Mouse (Mus musculus): Measurements from ENCODE around the gene Tfrc.
"Not testable (repeated sequence)": the region's sequence is repeated elsewhere in the genome, so short reads cannot be mapped to it uniquely, and the experiment has no call there.

Gene Tfrc

DNA sequence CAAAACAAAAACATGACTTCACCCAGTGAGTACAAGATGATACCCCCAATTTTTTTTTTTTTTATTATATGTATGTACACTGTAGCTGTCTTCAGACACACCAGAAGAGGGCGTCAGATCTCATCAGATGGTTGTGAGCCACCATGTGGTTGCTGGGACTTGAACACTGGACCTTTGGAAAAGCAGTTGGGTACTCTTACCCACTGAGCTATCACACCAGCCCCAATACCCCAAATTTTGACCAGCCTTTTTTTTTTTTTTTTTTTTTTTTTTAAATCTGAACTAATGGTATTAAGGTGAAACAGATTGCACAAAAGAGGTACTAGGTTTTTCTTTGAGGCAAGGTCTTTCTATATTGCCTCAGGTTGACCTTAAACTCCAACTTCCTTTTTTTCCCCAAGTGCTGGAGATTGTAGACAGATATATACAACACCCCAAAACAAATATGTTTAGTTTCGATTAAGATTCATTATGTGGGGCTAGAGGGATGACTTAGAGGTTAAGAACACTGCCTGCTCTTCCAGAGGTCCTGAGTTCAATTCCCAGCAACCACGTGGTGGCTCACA is 4.6 kb downstream of the Tfrc start:
- DNase-seq: no peak

GRCm38 (mm10) chr16:32614047-32614446 is 5.3 kb downstream of the Tfrc start:
- no peak for DNase-seq

- no peak for DNase-seq
Measured at GRCm38 (mm10) chr16:32618946-32619345, 10.2 kb downstream of the Tfrc start.

GRCm38 (mm10) chr16:32628140-32628539 is 19.4 kb downstream of the Tfrc start:
- no peak for DNase-seq

DNA sequence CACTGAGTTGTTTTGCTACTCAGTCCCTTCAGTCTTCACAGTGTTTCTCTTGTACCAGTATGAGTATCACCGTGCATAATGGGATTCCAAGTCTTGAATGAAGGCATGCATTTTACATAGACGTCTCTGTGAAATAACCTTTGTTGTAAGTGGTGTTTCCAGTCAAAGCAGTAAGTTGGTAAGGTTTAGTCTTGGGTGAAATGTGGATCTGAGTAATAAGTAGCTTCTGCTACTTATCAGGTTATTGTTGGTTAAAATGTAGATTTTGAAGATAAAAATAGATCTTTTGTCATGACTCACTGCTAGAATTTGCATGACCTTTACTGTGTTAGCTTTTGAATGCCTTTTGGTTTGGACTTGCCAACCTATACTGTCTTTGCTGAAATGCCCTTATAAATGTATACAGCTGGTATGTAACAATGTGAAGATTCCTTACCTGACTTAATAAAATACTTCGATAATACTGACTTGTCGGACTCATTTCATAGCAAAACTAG is 23.7 kb downstream of the Tfrc start:
- no peak for DNase-seq

- no peak for DNase-seq
Measured at GRCm38 (mm10) chr16:32633486-32634012, 24.8 kb downstream of the Tfrc start.

- DNase-seq: no peak
Measured at GRCm38 (mm10) chr16:32634183-32634582, 25.5 kb downstream of the Tfrc start.

DNA sequence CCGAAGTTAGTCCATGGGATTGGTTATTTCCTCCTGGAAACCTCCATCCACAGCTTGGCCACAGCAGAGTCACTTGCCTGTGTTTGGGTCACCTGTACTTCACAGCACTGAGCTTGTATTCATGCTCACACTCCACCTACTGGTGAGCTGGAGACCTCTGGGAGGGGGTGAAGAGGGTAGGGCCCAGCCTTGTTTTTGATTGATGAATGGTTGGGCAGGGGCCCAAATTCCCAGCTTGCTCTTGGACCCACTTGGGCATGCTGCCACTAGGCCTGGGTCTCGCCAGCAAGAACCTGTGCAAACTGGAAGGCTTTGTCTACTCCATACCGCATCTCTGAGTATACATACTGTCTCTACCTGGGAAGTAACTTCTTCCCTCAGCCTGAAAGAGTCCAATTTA is 26.6 kb downstream of the Tfrc start:
- DNase-seq: peak; percentile 43

- no peak for DNase-seq
Measured at GRCm38 (mm10) chr16:32636331-32636730, 27.6 kb downstream of the Tfrc start.

DNA sequence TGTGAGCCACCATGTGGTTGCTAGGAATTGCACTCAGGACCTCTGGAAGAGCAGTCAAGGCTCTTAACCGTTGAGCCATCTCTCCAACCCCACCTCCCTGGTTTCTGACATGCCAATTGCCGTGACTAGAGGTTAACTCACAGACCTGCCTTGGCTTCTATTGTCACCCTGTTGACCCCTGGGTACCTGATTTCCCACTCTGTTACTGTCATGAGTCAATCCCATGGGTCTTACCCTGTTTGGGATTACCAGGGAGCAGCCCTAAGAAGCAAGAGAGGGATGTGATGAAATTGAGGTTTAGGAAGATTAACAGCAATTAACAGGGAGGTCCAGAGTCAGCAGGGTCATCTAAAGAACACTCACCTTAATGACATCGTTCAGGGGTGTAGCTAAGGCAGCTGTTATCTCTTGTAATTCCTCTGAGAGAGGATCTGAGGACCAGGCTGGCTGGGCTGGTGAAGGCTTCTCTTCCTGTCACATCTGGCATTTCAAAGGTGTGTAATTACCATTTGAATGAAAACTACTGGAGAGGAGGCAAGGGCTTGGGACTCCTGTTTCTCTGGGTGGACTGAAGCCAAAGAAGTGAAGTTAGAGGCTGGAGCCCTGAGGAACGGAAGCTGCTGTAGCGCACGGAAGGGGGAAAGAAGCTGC is 28.3 kb downstream of the Tfrc start:
- DNase-seq: no peak

GRCm38 (mm10) chr16:32638476-32638875 is 29.8 kb downstream of the Tfrc start:
- peak; percentile 93 for DNase-seq

DNA sequence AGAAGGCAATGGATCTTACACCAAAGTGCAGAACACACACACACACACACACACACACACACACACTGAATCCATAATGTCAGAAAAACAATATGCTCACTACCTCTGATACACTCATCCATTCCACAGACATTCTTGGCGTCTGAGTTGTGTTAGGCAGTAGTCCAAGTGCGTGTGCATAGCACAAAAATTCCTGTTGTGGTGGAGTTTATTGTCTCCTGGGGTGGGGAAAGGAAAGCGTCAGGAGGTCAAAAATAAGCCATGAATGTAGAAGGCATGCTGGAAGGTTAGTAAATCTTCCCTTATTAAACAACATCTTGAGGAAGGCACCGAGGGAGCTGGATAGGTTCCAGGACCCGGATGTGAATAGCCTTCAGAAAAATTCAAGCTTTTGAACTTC is 31.4 kb downstream of the Tfrc start:
- peak; percentile 82 for DNase-seq

GRCm38 (mm10) chr16:32640683-32641082 is 32.0 kb downstream of the Tfrc start:
- not testable (repeated sequence) for DNase-seq

GRCm38 (mm10) chr16:32641440-32642219 is 32.9 kb downstream of the Tfrc start:
- peak; percentile 36 for DNase-seq

DNA sequence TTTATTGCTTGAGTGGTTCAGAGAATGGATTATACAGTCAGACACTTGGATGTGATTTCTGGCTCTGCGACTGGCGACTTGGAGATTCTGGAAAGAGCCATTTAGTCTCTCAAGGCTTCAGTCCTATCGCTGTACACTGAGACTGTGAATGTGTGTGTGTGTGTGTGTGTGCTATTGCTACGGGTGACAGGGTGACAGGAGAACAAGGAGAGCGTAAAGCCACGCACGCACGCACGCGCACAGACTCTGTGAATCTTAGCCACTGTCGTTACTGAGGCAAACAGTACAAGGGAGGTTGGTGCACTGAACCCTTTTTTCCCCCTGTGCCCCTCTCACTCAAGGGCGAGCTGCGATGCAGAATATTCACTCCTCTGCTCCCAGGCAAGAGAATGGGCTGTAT is 33.6 kb downstream of the Tfrc start:
- DNase-seq: peak; percentile 26

DNA sequence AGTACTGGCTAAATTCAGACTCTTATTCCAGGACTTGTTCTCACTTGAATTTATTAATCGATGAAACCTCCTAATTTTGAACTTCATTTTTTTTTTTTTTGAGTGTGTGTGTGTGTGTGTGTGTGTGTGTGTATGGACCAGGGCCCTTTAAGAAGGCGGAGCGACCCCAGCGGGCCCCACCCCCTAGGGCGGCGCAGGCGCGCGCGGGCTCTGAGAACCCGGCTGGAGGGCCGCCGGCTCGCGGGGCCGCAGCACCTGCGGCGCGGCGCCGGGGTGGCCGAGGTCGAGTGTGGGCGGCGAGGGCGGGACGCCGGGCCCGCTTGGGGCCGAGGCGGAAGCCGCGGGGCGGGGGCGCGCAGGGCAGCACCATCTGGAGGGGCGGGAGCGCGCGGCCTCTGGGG is 34.9 kb downstream of the Tfrc start, which contains the start of gene Tnk2:
TSS of gene Tnk2 (plus strand) at position 214 of the 401 bp plus-strand sequence.
- peak; percentile 94 for DNase-seq

DNA sequence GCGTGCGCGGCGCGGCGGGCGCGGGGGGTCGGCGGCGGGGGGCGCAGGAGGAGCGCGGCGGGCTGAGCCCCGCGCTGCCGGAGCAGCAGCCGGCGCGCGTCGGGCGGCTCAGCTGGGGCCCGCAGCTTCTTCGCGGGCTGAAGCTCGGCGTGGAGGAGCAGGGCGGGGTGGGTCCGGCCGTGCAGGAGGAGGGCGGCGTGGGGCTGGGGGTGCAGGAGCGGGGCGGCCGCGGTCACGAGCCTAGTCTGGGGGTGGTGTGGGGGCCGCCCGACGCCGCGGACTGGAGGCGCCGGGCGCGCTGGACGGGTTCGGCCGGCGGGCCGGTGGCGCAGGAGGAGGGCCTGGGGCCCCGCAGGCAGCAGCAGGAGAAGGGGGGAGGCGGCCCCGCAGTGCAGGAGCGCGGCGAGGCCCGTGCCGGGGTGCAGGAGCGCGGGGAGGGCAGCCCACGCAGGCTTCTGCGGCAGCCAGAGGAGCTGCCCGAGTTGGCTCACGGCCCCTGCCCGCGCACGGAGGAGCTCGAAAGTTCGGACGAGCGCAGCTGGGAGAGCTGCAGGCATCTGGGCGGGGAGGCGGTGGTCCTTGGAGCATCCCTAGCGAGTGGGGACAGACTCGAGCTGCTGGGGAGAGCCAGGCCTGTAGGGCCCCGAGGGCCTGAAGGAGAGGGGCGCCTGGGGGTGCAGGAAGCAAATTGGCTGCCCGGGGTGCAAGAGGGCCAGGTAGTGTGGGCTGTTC is 35.5 kb downstream of the Tfrc start:
- DNase-seq: peak; percentile 67

- no peak for DNase-seq
Measured at GRCm38 (mm10) chr16:32644801-32645170, 36.1 kb downstream of the Tfrc start.

DNA sequence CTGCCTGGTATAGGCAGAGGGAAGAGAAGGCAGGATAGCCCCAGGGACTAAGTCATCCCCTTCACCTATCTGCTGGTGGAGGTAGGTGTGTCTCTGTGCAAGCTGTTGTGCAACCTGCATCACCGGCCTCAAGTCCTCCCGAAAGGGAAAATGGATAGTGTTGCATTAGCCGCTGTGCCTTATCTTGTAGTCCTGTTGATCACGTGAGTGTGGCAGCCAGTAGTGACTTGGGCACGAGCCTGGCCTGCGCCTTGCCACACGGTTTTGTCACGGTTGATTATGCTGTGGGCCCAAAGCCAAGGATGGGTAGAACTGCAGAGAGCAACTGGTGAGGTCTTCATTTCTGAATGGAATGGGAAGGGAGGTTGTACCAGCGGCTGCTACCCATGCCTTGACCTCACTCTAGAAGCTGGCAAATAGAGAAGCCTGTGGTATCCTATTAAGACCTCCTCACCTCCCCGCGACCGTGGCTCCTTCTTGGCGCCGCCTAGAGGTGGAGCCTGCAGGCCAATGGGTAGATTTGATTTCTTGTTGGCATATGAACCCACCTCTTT is 36.7 kb downstream of the Tfrc start:
- peak; percentile 61 for DNase-seq

DNA sequence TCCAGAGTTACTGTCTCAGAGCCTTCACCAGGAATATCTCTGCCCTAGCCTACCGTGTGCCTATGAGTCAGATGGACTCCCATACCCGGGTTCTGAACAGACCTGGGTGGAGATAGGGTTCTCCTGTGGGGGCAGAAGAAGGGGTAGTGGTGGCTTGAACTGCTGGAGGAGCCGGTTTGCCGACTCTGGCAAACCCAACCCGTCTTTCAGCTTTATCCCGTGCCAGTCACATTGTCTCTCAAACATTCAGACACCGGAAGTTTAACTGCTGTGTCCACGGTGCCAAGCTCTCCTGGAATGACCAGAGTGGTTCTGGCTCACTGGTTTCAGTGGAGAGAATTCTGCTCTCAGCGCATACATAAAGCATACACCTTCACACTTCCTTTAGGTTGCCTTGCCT is 37.3 kb downstream of the Tfrc start:
- DNase-seq: peak; percentile 35

DNA sequence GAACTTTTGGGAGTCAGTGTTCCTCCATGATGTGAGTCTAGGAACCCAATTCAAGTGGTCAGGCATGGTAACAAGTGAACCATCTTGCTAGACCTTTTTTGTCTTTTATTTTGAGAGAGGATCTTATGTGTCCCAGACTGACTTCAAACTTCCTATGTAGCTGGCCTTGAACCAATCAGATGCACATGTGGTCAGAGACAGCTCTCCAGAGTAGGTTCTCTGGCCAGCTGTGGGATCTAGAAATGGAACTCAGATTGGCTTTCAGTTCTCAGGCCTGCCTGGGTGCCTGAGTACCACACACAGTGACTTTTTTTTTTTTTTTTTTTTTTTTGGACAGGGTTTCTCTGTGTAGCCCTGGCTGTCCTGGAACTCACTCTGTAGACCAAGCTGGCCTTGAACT is 39.0 kb downstream of the Tfrc start:
- no peak for DNase-seq

DNA sequence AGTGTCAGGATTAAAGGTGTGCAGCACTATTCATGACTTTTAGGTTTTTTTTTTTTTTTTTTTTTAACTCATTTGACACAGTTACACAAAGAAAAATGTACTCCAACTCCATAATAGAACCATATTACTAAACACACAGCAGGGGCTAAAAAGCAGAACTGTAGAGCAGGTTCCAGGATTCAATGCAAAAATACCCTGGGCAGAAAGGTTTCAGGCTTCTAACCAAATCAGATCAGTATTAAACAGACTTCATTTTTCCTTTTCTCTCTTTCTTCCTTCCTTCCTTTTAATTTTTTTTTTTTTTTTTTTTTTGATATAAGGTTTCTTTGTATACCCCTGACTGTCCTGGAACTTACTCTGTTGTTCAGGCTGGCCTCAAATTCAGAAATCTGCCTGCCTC is 41.7 kb downstream of the Tfrc start:
- DNase-seq: no peak

Measured in kidney, postnatal 10 days (tissue).